Mouse (Mus musculus) heart, embryonic 16.5 days (tissue): ENCODE measurements around the gene Pex19. TPM values are rescaled to one million over a fixed set of nuclear protein-coding genes. Genes with fewer than 3 reads are reported as not detected.
A peak's percentile ranks its signal among the peaks of the same experiment; 100 is the strongest.

Source experiments
- ATAC-seq: fragments of 200-750 bp; cut with Nextera tagmentation; replicated peaks from 2 replicates; pipeline ENCODE4 v1.8.0; 2017; ENCODE audit warnings: moderate number of reproducible peaks; ENCODE audit not compliant: insufficient read depth, low FRiP score; ENCODE audit errors: extremely low read depth
- H3K27ac ChIP-seq: fragments of 300-500 bp; sonication (generic); 2 replicates; pipeline ENCODE4 v1.5.1; 2014; ENCODE audit warnings: mild to moderate bottlenecking, low read length, control low read depth, moderate library complexity
- H3K27me3 ChIP-seq: fragments of 300-500 bp; sonication (generic); 2 replicates; pipeline ENCODE4 v1.6.1; 2014; ENCODE audit warnings: low read length, mixed read lengths; ENCODE audit not compliant: control insufficient read depth, insufficient read depth
- H3K36me3 ChIP-seq: fragments of 300-500 bp; sonication (generic); 2 replicates; pipeline ENCODE4 v1.6.1; 2014; ENCODE audit not compliant: control insufficient read depth, insufficient read depth
- H3K4me1 ChIP-seq: fragments of 300-500 bp; sonication (generic); 2 replicates; pipeline ENCODE4 v1.6.1; 2014; ENCODE audit warnings: low read length, mixed read lengths; ENCODE audit not compliant: control insufficient read depth, insufficient read depth
- H3K4me2 ChIP-seq: fragments of 300-500 bp; sonication (generic); 2 replicates; pipeline ENCODE4 v1.6.1; 2014; ENCODE audit warnings: low read depth, mild to moderate bottlenecking, control low read depth, low read length
- H3K4me3 ChIP-seq: fragments of 300-500 bp; sonication (generic); 2 replicates; pipeline ENCODE4 v1.5.1; 2014; ENCODE audit warnings: mild to moderate bottlenecking, control low read depth, low read length
- H3K9ac ChIP-seq: fragments of 300-500 bp; sonication (generic); 2 replicates; pipeline ENCODE4 v1.6.1; 2014; ENCODE audit warnings: low read length, control low read depth
- H3K9me3 ChIP-seq: fragments of 300-500 bp; sonication (generic); replicated peaks from 2 replicates; pipeline ENCODE4 v1.6.1; 2016; ENCODE audit warnings: low read length; ENCODE audit not compliant: control insufficient read depth
- WGBS: fragments of 180-500 bp; shearing (Covaris S2); extraction: QIAGEN DNeasy Blood & Tissue Kit; methylation state at CpG from one replicate; pipeline ENCODE4 v1.1.7; 2014; 5-methylcytosine and 5-hydroxymethylcytosine counted together
- polyA plus RNA-seq: library from polyadenylated mRNA; unstranded; fragments of >200 nt; fragmentation: Nextera tagmentation; extraction: Ambion mirVana; gene quantifications from 2 replicates; pipeline ENCODE4 v1.2.1, GENCODE M21; 2015

Gene Pex19
- 130 and 135 TPM in 2 replicates for polyA plus RNA-seq

DNA sequence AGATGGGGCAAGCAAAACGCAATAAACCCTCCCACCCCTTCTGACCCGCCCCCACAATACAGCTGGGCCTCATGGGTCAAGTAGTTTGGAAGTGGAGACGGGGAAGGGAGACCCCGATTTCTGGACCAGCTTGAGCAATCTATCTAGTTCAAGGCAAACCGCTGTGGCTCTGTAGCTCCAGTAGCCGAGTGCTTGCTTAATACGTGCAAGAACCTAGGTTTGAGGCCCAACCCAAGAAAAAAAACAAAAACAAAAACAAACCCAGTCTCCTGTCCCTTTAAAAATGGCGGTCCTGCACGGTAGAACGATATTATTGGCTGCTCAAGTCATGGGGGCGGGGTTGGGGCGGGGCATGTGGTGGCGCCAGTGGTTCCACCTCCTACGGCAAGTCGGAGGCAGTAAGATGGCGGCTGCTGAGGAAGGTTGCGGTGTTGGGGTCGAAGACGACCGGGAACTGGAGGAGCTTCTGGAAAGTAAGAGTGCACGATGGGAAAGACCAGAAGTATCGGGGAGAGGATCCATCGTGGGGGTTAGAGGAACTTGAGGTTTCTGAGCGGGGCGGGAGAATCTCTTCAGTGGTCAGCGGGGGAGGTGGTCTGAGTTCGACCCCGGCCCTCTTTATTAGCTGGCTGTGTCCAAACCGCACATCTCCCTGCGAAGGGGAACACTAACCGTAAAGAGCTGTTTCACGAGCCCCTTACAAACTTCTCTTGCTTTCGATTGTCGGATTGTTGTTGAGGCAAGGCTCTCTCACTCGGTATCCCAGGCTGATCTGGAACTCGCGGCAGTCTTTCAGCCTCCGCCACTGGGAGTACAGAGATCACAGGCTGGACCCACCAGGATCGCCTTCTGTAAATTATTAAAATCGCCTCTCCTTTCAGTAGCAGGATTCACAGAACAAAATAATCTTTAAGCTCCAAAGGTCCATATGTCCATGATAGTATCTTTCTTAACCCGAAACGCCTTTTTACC lies at the start of gene Pex19:
Pex19 (plus strand) TSS at position 380 of the 972 bp plus-strand sequence.
- H3K4me1 ChIP-seq = peaks cover 9% of the 10 kb centered on the region
- H3K4me2 ChIP-seq = peak within 1 kb of the TSS; percentile 91
- peaks cover 40% of the 10 kb centered on the region for H3K36me3 ChIP-seq
- H3K27ac ChIP-seq = peak within 1 kb of the TSS; percentile 63
- H3K9me3 ChIP-seq = no peaks in the 10 kb centered on the region
- H3K27me3 ChIP-seq = no peaks in the 10 kb centered on the region
- under 1% methylated on average over 42 of the region's 42 CpGs for WGBS
- peak; percentile 97 for ATAC-seq
- peak within 1 kb of the TSS; percentile 90 for H3K9ac ChIP-seq
- peak within 1 kb of the TSS; percentile 86 for H3K4me3 ChIP-seq

DNA sequence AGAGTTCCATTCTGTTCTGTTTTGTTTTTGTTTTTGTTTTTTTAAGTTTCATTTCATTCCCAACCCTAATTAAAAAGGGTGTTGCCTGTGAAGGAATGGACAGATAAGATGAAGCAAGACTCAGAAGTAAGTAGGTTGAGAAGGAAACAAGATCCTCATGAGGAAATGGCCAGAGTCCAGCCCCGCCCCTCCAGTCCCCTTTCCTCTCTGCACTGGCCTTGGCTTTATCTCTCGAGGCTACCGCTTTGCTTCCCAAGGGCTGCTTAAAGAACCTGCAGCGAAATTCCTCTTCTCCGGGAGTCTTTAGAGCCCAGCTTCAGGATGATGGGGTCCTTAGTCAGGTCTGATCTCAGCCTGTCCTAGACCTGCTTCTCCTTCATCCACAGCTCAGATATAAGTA lies 48.6 kb upstream of the Pex19 start:
- no peak overlapping the region for H3K27ac ChIP-seq
- H3K9me3 ChIP-seq = no peaks in the 10 kb centered on the region
- no peak overlapping the region for H3K4me2 ChIP-seq
- peaks cover 46% of the 10 kb centered on the region for H3K36me3 ChIP-seq
- H3K9ac ChIP-seq = no peak overlapping the region
- no peak for ATAC-seq
- 48% methylated on average over 5 of the region's 5 CpGs for WGBS
- H3K4me3 ChIP-seq = no peak overlapping the region
- H3K27me3 ChIP-seq = no peaks in the 10 kb centered on the region
- H3K4me1 ChIP-seq = peaks cover 5% of the 10 kb centered on the region

DNA sequence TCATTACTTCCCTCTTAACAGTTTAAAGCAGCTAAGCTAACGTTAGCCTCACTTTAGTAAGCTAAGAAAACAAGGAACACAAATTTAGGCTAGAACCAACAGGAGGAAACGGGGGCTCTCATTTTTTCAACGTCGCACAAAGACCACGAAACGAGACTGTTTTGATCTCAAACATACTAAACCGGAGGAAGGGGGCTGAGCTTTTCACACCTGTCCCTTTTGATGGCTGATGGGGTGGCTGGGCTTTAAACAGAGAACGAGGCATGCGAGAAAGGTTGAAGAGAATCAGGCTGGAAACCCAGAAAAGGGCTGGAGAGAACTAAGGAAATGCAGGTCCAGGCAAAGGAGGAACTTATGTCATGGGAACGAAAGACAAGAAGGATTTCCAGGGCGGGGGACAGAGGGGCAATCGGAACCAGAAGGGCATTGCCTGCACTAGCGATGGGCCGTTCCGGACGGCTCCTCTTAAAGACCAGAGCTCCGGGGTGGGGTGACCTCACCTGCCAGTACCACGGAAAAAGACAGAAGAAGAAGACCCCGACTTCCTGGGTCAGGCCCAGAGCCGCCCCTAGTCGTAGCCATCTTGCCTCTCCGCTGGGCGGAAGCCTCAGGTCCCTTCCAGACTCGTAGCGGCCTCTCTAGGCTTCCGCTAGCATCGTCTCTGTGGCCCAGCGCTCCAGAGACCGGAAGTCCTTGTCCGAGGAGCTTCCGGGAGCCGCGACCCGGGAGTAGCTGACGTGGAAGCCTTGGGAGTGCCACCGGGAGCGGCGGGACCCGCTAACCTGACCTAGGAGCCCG lies 44.3 kb upstream of the Pex19 start, which contains the start of the genes Copa and Ncstn:
Copa (plus strand) TSS at position 429 of the 798 bp plus-strand sequence.
Ncstn (minus strand) TSS at position 695 of the 798 bp plus-strand sequence.
- Histone ChIP-seq H3K4me1 (peaks cover 19% of the 10 kb centered on the region), H3K27ac (peak within 1 kb of the TSS; percentile 84), H3K36me3 (peaks cover 13% of the 10 kb centered on the region), H3K9ac (peak within 1 kb of the TSS; percentile 80), H3K4me3 (peak within 1 kb of the TSS; percentile 70), H3K4me2 (peak within 1 kb of the TSS; percentile 89), H3K27me3 (no peaks in the 10 kb centered on the region), H3K9me3 (no peaks in the 10 kb centered on the region)
- ATAC-seq = peak; percentile 98
- WGBS = under 1% methylated on average over 40 of the region's 40 CpGs

DNA sequence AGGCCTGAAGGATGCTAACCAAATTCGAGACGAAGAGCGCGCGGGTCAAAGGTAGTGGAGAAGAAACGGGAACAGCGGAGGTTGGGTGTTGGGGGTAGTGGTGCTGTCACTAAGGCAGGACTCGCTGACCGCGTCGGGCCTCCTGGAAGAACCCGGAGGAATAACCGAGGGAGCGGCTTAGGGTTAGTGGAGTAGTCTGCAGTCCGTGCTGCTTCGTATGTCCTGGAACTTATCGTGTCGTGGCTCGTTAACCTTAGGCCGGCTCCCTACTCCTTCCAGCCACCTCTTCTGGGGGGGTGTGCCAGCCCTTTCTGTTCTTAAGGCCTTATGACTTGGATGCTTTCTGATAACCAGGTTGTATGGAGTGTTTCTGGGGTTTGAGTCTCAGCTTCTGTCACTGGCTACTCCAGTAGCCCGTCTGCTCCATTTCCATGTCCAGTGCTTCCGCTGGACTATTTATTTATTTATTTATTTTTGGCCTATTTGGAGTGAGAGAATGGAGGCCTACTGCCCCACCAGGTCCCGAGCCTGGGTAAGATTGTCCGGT lies 43.6 kb upstream of the Pex19 start:
- Histone ChIP-seq H3K9ac (peak overlapping the region; percentile 80), H3K27ac (peak overlapping the region; percentile 84), H3K9me3 (no peaks in the 10 kb centered on the region), H3K27me3 (no peaks in the 10 kb centered on the region), H3K4me2 (peak overlapping the region; percentile 89), H3K36me3 (peaks cover 14% of the 10 kb centered on the region), H3K4me3 (peak overlapping the region; percentile 70), H3K4me1 (peaks cover 19% of the 10 kb centered on the region)
- under 1% methylated on average over 24 of the region's 24 CpGs for WGBS
- peak; percentile 65 for ATAC-seq

DNA sequence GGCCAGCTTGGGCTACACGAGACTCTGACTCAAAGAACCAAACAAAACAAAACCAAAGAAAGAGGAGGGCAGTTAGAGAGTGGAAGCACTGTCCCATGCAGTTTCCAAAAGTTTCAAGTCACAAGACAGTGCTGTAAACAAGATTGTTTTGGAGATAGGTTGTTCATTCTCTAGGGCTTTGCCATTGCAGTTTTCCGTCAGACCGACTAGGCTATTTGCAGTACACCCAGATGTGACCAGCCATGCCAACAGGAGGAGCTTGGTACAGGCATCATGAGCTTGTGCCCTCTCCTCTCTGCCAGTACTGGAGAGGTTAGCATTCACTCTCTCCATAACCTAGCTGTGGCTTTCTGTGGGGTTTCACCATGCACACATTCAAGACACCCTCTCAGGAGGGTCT lies 33.0 kb upstream of the Pex19 start:
- no peak for ATAC-seq

DNA sequence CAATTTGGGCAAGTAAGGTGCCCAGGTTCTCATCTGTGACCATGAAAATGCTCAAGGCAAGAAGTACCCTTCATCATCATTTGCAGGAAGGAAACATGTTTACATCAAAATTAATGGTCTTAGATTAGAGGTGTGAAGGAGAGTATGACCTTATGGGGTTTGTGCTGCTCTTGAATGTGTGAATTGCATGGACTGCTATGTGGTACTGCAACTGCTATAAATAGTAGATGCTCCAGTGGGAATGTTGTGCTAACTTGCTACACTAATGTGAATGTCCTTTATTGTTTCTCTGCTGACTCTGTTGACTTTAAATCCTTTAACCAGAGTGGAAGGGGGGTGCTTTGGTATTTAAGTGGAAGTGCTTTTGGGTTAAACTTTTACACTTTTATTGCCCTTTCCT lies 32.3 kb upstream of the Pex19 start:
- H3K4me1 ChIP-seq = peaks cover 15% of the 10 kb centered on the region
- H3K27ac ChIP-seq = peak overlapping the region; percentile 68
- H3K9me3 ChIP-seq = no peaks in the 10 kb centered on the region
- H3K4me2 ChIP-seq = no peak overlapping the region
- no peak overlapping the region for H3K9ac ChIP-seq
- ATAC-seq = peak; percentile 85
- H3K27me3 ChIP-seq = no peaks in the 10 kb centered on the region
- H3K36me3 ChIP-seq = peaks cover 56% of the 10 kb centered on the region
- H3K4me3 ChIP-seq = no peak overlapping the region

More for the DNA sequence above, 33.0 kb upstream of the Pex19 start:
- no peaks in the 10 kb centered on the region for H3K9me3 ChIP-seq
- WGBS = 60% methylated on average over 3 of the region's 3 CpGs
- no peak overlapping the region for H3K9ac ChIP-seq
- peaks cover 59% of the 10 kb centered on the region for H3K36me3 ChIP-seq
- H3K27me3 ChIP-seq = no peaks in the 10 kb centered on the region
- H3K4me3 ChIP-seq = no peak overlapping the region
- peaks cover 15% of the 10 kb centered on the region for H3K4me1 ChIP-seq
- H3K4me2 ChIP-seq = no peak overlapping the region
- H3K27ac ChIP-seq = peak overlapping the region; percentile 68

DNA sequence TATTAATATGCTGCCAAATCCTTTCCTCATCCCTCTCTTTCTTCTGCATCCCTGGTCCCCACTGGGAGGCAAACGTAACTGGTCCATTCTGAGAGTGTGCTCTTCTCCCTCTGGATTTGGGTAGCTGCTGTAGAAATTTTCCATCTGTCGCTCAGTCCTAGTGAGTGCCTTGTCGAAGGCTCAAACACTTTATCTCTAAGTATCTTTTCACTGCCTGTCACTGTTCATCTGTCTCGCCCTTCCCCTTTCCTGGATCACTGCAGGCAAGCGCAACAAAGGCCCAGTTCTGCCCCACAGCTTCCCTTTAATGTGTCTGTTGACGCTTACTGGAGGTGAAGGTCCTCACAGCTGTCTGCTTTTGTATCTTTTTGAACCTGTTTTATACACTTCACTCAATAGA lies 31.4 kb upstream of the Pex19 start:
- peak overlapping the region; percentile 68; the same call in 1 of the 2 replicates for H3K27ac ChIP-seq
- no peak overlapping the region for H3K4me2 ChIP-seq
- peaks cover 52% of the 10 kb centered on the region for H3K36me3 ChIP-seq
- no peaks in the 10 kb centered on the region for H3K9me3 ChIP-seq
- H3K4me3 ChIP-seq = no peak overlapping the region
- ATAC-seq = peak; percentile 41; the same call in 1 of the 2 replicates
- H3K9ac ChIP-seq = no peak overlapping the region
- WGBS = 36% methylated on average over 6 of the region's 6 CpGs
- no peaks in the 10 kb centered on the region for H3K27me3 ChIP-seq
- H3K4me1 ChIP-seq = peaks cover 15% of the 10 kb centered on the region

DNA sequence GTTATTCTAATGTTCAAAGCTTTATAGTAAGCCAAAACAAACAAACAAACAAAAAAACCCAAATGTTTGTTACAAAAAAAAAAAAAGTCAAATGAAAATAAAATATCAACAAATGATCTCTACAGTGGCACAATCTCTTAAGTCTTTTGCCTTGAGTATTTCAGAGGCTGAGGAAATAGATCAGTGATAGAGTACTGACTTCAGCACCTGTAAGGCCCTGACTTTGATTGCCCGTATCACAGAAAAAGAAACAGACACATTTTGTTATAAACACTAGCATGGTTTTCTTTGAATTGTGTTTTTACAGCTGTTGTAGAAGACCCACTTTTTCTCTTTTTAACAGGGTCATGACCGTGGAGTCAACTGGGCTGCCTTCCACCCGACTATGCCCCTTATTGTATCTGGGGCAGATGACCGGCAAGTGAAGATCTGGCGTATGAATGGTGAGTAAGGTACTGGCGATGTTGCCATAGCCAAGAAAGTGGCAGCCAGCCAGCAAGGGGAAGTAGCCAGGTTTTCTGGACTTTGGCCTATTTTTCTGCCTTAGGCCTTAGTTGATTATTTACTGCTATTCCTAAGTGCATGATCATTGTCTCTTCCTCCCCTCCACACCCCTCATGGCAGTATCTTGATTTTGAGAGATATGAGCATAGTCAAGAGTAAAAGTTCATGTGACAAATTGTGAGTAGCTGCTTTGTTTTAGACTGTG lies 27.1 kb upstream of the Pex19 start:
- Histone ChIP-seq H3K27ac (no peak overlapping the region), H3K9ac (no peak overlapping the region), H3K36me3 (peaks cover 56% of the 10 kb centered on the region), H3K9me3 (no peaks in the 10 kb centered on the region), H3K4me1 (peaks cover 5% of the 10 kb centered on the region), H3K27me3 (no peaks in the 10 kb centered on the region), H3K4me3 (no peak overlapping the region), H3K4me2 (no peak overlapping the region)
- ATAC-seq = no peak
- 81% methylated on average over 6 of the region's 6 CpGs for WGBS
